Mouse (Mus musculus) bone marrow, adult 2 months (tissue): Measurements from ENCODE around the gene Rrp12.

Source experiments
- CTCF ChIP-seq: fragments of 200-500 bp; IDR thresholded peaks from 2 replicates; pipeline ENCODE4 v1.5.1; 2011; ENCODE audit warnings: low read length, control low read depth; ENCODE audit not compliant: control insufficient read depth, insufficient read depth
- POLR2A ChIP-seq: fragments of 200-500 bp; IDR thresholded peaks from 2 replicates; pipeline ENCODE4 v1.6.1; 2011; ENCODE audit warnings: low read depth, mild to moderate bottlenecking, control low read depth, low read length, borderline replicate concordance; ENCODE audit not compliant: control insufficient read depth

DNA sequence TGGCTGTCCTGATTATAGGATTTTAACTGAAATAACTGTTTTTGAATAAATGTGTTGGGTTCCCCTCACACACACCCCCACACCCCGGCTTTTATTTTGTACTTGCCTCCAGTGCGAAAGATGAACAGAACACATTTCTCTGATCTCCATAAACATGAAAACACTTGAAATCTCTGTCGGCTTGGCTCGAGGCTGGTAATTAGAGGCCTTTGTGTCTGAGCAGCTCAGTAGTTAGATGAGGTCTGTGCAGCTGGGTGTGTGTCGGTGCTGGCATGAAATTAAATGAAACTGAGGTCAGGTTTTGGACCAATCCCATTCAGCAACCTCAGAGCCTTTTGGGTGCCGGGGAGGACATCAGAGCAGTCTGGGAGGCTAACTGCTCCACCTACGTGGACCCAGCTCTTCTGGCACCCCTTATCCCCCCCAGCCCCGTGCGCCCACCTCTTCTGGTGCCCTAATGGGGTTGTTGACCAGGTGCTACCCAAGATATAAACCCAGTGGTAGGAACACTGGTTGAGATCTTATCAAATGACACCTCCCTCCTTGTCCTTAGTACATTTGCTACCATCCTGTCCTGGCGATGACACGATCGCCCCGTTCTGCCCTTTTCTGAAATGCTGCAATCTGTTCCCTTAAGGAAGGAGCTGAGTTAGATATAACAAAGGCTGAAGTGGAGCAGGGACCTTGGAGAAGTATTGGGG lies 63.3 kb downstream of the Rrp12 start:
- no peak for TF ChIP-seq POLR2A
- TF ChIP-seq CTCF, result no peak
